Mouse (Mus musculus) liver, embryonic 14.5 days (tissue): ENCODE measurements around the gene Mcm2. TPM values are rescaled to one million over a fixed set of nuclear protein-coding genes. Genes with fewer than 3 reads are reported as not detected.

Experiments
- ATAC-seq: fragments of 200-750 bp; cut with Nextera tagmentation; 2 replicates; pipeline ENCODE4 v1.8.0; 2017; ENCODE audit warnings: moderate number of reproducible peaks, mild to moderate bottlenecking, moderate library complexity; ENCODE audit not compliant: insufficient read depth
- DNase-seq, 3 experiments: peaks; one replicate each; pipeline ENCODE4 v3.0.0-alpha.2; 2012 to 2013; ENCODE audit warnings: low read depth in 3 of 3, low spot score in 3 of 3
- H3K27ac ChIP-seq: fragments of 300-500 bp; sonication (generic); 2 replicates; pipeline ENCODE4 v1.5.1; 2014; ENCODE audit warnings: moderate library complexity, mild to moderate bottlenecking, control low read depth, inconsistent platforms
- H3K27me3 ChIP-seq: fragments of 300-500 bp; sonication (generic); 2 replicates; pipeline ENCODE4 v1.6.1; 2014; ENCODE audit warnings: mild to moderate bottlenecking, low read length, moderate library complexity; ENCODE audit not compliant: control insufficient read depth, insufficient read depth
- H3K36me3 ChIP-seq: fragments of 300-500 bp; sonication (generic); replicated peaks from 2 replicates; pipeline ENCODE4 v1.6.1; 2014; ENCODE audit warnings: low read depth; ENCODE audit not compliant: control insufficient read depth, insufficient read depth
- H3K4me1 ChIP-seq, 2 experiments: fragments of 200-500 bp in 1 of 2; fragments of 300-500 bp in 1 of 2; sonication (generic) in 1 of 2; replicated peaks; 2 replicates each; pipeline ENCODE4 v1.6.1; 2012 to 2014; ENCODE audit warnings: antibody characterized with exemption in 1 of 2, inconsistent platforms in 1 of 2, low read length in 1 of 2; ENCODE audit not compliant: control insufficient read depth in 2 of 2, insufficient read depth in 2 of 2
- H3K4me2 ChIP-seq: fragments of 300-500 bp; sonication (generic); 2 replicates; pipeline ENCODE4 v1.6.1; 2014; ENCODE audit warnings: low read depth, mild to moderate bottlenecking, control low read depth, moderate library complexity
- H3K4me3 ChIP-seq, 2 experiments: fragments of 200-500 bp in 1 of 2; fragments of 300-500 bp in 1 of 2; sonication (generic) in 1 of 2; 2 replicates each; pipeline ENCODE4 v1.5.1; 2012 to 2014; ENCODE audit warnings: low read depth in 2 of 2, low read length in 2 of 2, mild to moderate bottlenecking in 2 of 2, control low read depth in 1 of 2, inconsistent platforms in 1 of 2, moderate library complexity in 1 of 2; ENCODE audit not compliant: insufficient read depth in 1 of 2
- H3K9ac ChIP-seq: fragments of 300-500 bp; sonication (generic); replicated peaks from 2 replicates; pipeline ENCODE4 v1.6.1; 2014; ENCODE audit warnings: mild to moderate bottlenecking, control low read depth, moderate library complexity
- H3K9me3 ChIP-seq: fragments of 300-500 bp; sonication (generic); 2 replicates; pipeline ENCODE4 v1.6.1; 2016; ENCODE audit warnings: low read length, mixed read lengths; ENCODE audit not compliant: control insufficient read depth
- CTCF ChIP-seq: IDR thresholded peaks from 2 replicates; pipeline ENCODE4 v1.5.1; 2016; ENCODE audit warnings: antibody characterized with exemption, low read depth, control low read depth
- EP300 ChIP-seq: IDR thresholded peaks from 2 replicates; pipeline ENCODE4 v1.6.1; 2016; ENCODE audit warnings: antibody characterized with exemption, low read depth
- WGBS: fragments of 180-500 bp; shearing (Covaris S2); extraction: QIAGEN DNeasy Blood & Tissue Kit; methylation state at CpG from one replicate; pipeline ENCODE4 v1.1.7; 2014; ENCODE audit not compliant: insufficient replicate concordance; 5-methylcytosine and 5-hydroxymethylcytosine counted together
- polyA plus RNA-seq, 2 experiments: library from polyadenylated mRNA; depleted of rRNA in 1 of 2; stranded (reverse) in 1 of 2; unstranded in 1 of 2; fragments of >200 nt; fragmentation: Nextera tagmentation in 1 of 2; extraction: Ambion mirVana in 1 of 2; gene quantifications; 2 replicates each; pipeline versions ENCODE4 v1.2.1 to v1.2.3; 2012 to 2014

Mcm2 gene
- polyA plus RNA-seq, 2 experiments = 113 to 142 TPM

DNA sequence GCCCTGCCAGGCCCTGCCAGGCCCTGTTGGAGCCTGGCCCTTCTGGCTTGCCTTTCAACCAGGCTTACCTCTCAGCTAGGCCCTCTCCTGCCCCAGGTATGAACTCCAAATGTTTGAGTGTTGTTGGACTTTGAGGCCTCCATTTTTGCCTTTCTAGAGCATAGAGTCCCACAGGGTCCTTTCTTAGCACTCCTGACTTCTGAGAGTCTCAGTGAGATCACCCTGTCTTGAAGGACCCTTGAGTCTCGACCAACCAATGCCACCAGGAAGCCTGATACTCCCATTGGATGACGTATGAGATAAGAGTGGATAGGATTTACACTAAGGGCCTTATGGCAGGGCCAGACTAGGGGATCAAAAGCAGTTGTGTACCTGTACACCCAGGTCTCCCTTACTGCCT is 32.9 kb upstream of the Mcm2 start:
- 0 out of 4 replicates have a peak, but pooled peaks cover 0 to 2% of the 10 kb centered on the region in 2 experiments for H3K4me1 ChIP-seq
- H3K9me3 ChIP-seq = no peaks in the 10 kb centered on the region
- TF ChIP-seq CTCF = no peak
- TF ChIP-seq EP300 = no peak
- H3K36me3 ChIP-seq = no peaks in the 10 kb centered on the region
- H3K27ac ChIP-seq = no peak overlapping the region
- H3K27me3 ChIP-seq = no peaks in the 10 kb centered on the region
- no peak overlapping the region for H3K4me2 ChIP-seq
- no peak overlapping the region for H3K9ac ChIP-seq
- whole genome bisulfite sequencing = 34% methylated on average over 2 of the region's 2 CpGs
- DNase-seq = no peak
- H3K4me3 ChIP-seq = no peak overlapping the region
- no peak for ATAC-seq

DNA sequence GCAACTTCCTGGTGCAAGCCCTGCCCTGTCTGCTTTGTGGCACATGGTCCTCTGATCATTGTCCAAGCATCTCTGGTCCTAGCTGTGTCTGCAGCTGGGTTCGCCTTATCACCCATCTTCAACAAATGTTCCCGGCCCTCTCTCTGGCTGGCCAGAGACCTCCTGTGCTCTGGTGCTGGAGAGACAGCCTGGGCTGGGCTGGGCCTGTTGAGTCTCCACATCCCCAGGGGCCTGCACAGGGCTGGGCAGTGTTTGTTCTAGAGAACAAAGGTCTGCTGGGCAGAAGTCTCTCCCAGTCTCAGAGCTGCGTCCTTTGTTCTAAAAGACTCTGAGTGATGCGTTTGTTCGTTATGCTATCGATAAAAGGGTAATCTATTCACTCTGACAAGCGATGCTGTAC is 31.5 kb upstream of the Mcm2 start:
- H3K36me3 ChIP-seq = no peaks in the 10 kb centered on the region
- no peak overlapping the region for H3K4me2 ChIP-seq
- H3K9me3 ChIP-seq = no peaks in the 10 kb centered on the region
- no peak for TF ChIP-seq CTCF
- TF ChIP-seq EP300 = no peak
- H3K4me1 ChIP-seq = 0 out of 4 replicates have a peak, but pooled peaks cover 0 to 2% of the 10 kb centered on the region in 2 experiments
- ATAC-seq (no peak), DNase-seq (no peak)
- H3K9ac ChIP-seq = no peak overlapping the region
- 58% methylated on average over 7 of the region's 7 CpGs for WGBS
- H3K4me3 ChIP-seq = no peak overlapping the region
- no peak overlapping the region for H3K27ac ChIP-seq
- no peaks in the 10 kb centered on the region for H3K27me3 ChIP-seq

DNA sequence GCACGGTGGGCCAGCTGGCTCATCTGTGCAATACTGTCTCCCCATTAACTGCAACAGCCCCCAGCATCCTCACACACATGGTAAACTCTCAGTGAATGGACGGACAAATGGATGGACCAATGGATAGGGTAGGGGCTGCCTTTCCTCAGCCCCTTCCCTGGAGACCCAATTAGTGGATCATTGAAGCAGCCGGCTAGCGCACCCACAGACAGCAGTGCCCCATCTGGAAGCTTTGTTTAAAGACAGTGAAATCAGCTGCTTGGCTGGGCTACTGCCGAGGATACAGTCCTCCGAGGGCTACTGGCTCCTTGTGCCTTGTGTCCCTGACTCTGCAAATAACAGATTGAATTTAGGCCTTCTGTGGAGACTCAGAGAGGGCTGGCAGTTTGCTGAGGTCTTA is 30.9 kb upstream of the Mcm2 start:
- H3K4me3 ChIP-seq = no peak overlapping the region
- no peaks in the 10 kb centered on the region for H3K9me3 ChIP-seq
- H3K9ac ChIP-seq = no peak overlapping the region
- H3K36me3 ChIP-seq = no peaks in the 10 kb centered on the region
- no peak overlapping the region for H3K27ac ChIP-seq
- TF ChIP-seq EP300 = no peak
- no peak for TF ChIP-seq CTCF
- WGBS = 71% methylated on average over 6 of the region's 6 CpGs
- DNase-seq (no peak), ATAC-seq (no peak)
- 0 out of 4 replicates have a peak, but pooled peaks cover 0 to 2% of the 10 kb centered on the region in 2 experiments for H3K4me1 ChIP-seq
- no peak overlapping the region for H3K4me2 ChIP-seq
- H3K27me3 ChIP-seq = no peaks in the 10 kb centered on the region

DNA sequence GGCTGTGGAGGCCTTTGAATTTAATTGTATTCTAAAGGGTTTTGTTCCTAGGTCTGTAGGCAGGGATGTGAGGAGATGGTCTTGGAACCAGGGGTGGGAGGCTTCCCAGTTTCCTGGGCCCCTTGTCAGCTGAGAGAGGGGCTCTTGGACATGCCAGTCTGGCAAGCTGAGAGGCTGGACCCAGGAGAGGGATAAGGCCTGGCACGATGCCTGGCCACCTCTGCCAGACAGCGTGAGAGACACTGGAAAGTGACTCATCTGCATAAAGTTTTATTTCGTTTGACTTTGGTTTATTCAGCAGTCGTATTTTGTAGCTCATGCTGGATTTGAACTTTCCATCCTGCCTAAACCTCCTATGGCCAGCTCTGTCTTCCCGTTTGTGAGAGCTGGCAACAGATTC is 30.0 kb upstream of the Mcm2 start:
- Histone ChIP-seq H3K36me3 (no peaks in the 10 kb centered on the region), H3K9me3 (no peaks in the 10 kb centered on the region), H3K9ac (no peak overlapping the region), H3K4me2 (no peak overlapping the region), H3K27me3 (no peaks in the 10 kb centered on the region), H3K27ac (no peak overlapping the region), H3K4me3 (no peak overlapping the region), H3K4me1 (peaks cover 0 to 2% of the 10 kb centered on the region in 2 experiments; a peak in 1 of 4 replicates)
- TF ChIP-seq CTCF = no peak
- no peak for TF ChIP-seq EP300
- WGBS = 58% methylated on average over 5 of the region's 5 CpGs
- DNase-seq = no peak
- ATAC-seq = no peak

DNA sequence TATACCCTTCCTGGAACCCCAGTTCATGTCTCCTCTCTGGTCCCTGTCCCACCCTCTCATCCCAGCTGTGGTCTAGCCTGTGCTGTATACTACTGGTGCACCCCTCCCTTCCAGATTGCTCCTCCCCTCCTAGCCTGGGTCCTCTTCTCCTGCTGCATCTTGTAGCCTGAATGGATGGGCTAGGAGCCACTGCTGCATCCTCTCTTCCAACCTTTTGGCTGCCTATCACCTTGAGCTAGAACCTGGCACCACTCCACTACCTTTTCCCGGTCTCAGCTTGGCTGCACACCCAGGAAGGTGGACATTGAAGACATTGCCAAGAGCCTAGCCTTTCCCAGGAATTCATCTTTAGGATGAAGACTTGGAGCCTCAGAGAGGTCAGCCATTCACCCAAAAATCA is 29.4 kb upstream of the Mcm2 start:
- H3K9ac ChIP-seq = no peak overlapping the region
- H3K9me3 ChIP-seq = no peaks in the 10 kb centered on the region
- H3K4me3 ChIP-seq = no peak overlapping the region
- H3K36me3 ChIP-seq = no peaks in the 10 kb centered on the region
- no peak for DNase-seq
- no peaks in the 10 kb centered on the region for H3K27me3 ChIP-seq
- WGBS = 73% methylated on average over 1 of the region's 1 CpGs
- peaks cover 0 to 2% of the 10 kb centered on the region in 2 experiments; a peak in 1 of 4 replicates for H3K4me1 ChIP-seq
- H3K4me2 ChIP-seq = no peak overlapping the region
- no peak for ATAC-seq
- TF ChIP-seq CTCF (no peak), EP300 (no peak)
- H3K27ac ChIP-seq = no peak overlapping the region
